ENCODE assay signal across 32 mouse cellular contexts in genomic region chr5:26888080-26888479, GRCm38 (mm10).
"Had no signal": no experiment of that assay in that cellular context is flagged by ENCODE, and none has a peak within 500 bp of the region (broad histone marks: within the 10 kb centered on the region; RNA-seq: fewer than 3 reads in every experiment).

No protein-coding gene starts in this region.

- H3K4me2 ChIP-seq: limb, embryonic 12.5 days; limb, embryonic 13.5 days; limb, embryonic 15.5 days; liver, embryonic 11.5 days; liver, embryonic 12.5 days; liver, embryonic 13.5 days; liver, embryonic 15.5 days; lung, embryonic 14.5 days; lung, embryonic 15.5 days; midbrain, embryonic 11.5 days; midbrain, embryonic 12.5 days; midbrain, embryonic 13.5 days; midbrain, embryonic 15.5 days; neural tube, embryonic 12.5 days had no signal

- H3K4me3 ChIP-seq: limb, embryonic 10.5 days; limb, embryonic 12.5 days; limb, embryonic 13.5 days; limb, embryonic 15.5 days; liver, embryonic 12.5 days; liver, embryonic 13.5 days; liver, embryonic 15.5 days; lung, embryonic 15.5 days; midbrain, embryonic 10.5 days; midbrain, embryonic 12.5 days; midbrain, embryonic 13.5 days; midbrain, embryonic 15.5 days; myocyte; neural tube, embryonic 12.5 days had no signal

- DNase-seq: left cerebral cortex, postnatal 4 days; liver; liver, embryonic 13.5 days; liver, postnatal 0 days; lung, adult 18-20 months; lung, adult 2 months; lung, embryonic 14.5 days; lung, postnatal 10 days; lung, postnatal 14 days; lung, postnatal 36 days; lung, postnatal 4 days; midbrain, embryonic 14.5 days had no signal

- H3K4me1 ChIP-seq: limb, embryonic 10.5 days; limb, embryonic 12.5 days; limb, embryonic 13.5 days; limb, embryonic 15.5 days; liver, embryonic 12.5 days; liver, embryonic 13.5 days; liver, embryonic 15.5 days; lung, embryonic 15.5 days; megakaryocyte, embryonic 14.5 days; midbrain, embryonic 10.5 days; midbrain, embryonic 13.5 days; midbrain, embryonic 15.5 days; neural tube, embryonic 12.5 days had no signal

- H3K27me3 ChIP-seq: limb, embryonic 12.5 days; limb, embryonic 13.5 days; limb, embryonic 15.5 days; liver, embryonic 12.5 days; liver, embryonic 13.5 days; liver, embryonic 15.5 days; lung, embryonic 15.5 days; megakaryocyte, embryonic 14.5 days; midbrain, embryonic 12.5 days; midbrain, embryonic 13.5 days; midbrain, embryonic 15.5 days; neural tube, embryonic 12.5 days had no signal

- H3K27ac ChIP-seq: limb, embryonic 10.5 days; limb, embryonic 12.5 days; limb, embryonic 13.5 days; limb, embryonic 15.5 days; liver, embryonic 12.5 days; liver, embryonic 13.5 days; liver, embryonic 14.5 days; liver, embryonic 15.5 days; lung, embryonic 15.5 days; macrophage; midbrain, embryonic 10.5 days; midbrain, embryonic 12.5 days; midbrain, embryonic 13.5 days; midbrain, embryonic 15.5 days; neural tube, embryonic 12.5 days had no signal

- H3K9ac ChIP-seq: limb, embryonic 12.5 days; limb, embryonic 13.5 days; limb, embryonic 15.5 days; liver, embryonic 12.5 days; liver, embryonic 13.5 days; liver, embryonic 14.5 days; liver, embryonic 15.5 days; liver, postnatal 0 days; lung, embryonic 14.5 days; lung, embryonic 15.5 days; midbrain, embryonic 12.5 days; midbrain, embryonic 13.5 days; midbrain, embryonic 15.5 days; neural tube, embryonic 12.5 days had no signal

- ATAC-seq: liver, embryonic 12.5 days; liver, postnatal 0 days; lung, postnatal 0 days; midbrain, embryonic 13.5 days; midbrain, embryonic 15.5 days; midbrain, embryonic 16.5 days had no signal

- H3K9me3 ChIP-seq: limb, embryonic 10.5 days; limb, embryonic 12.5 days; limb, embryonic 13.5 days; limb, embryonic 15.5 days; liver, embryonic 12.5 days; liver, embryonic 13.5 days; liver, embryonic 15.5 days; lung, embryonic 15.5 days; midbrain, embryonic 10.5 days; midbrain, embryonic 12.5 days; midbrain, embryonic 13.5 days; midbrain, embryonic 15.5 days; neural tube, embryonic 12.5 days had no signal

- H3K36me3 ChIP-seq: limb, embryonic 10.5 days; limb, embryonic 12.5 days; limb, embryonic 13.5 days; limb, embryonic 15.5 days; liver, embryonic 12.5 days; liver, embryonic 13.5 days; liver, embryonic 15.5 days; lung, embryonic 15.5 days; midbrain, embryonic 10.5 days; midbrain, embryonic 12.5 days; midbrain, embryonic 13.5 days; midbrain, embryonic 15.5 days; neural tube, embryonic 12.5 days had no signal
